Mouse (Mus musculus): ENCODE results near the gene Pycr2.

- TF ChIP-seq POLR2A (IDR thresholded peaks at IDR 0.05; ENCODE audit: control insufficient read depth, low read depth, low read length) (no peak), CTCF (IDR thresholded peaks at IDR 0.05; ENCODE audit: control insufficient read depth, insufficient read depth, insufficient replicate concordance, low read depth, low read length) (no peak)
These were observed 22.2 kb downstream of the Pycr2 start for GRCm38 (mm10) chr1:180926286-180926685.

Measured in testis, adult 2 months (tissue).